Mouse (Mus musculus) left cerebral cortex, postnatal 10 days (tissue): ENCODE results near the gene Rnf113a2. TPM values are rescaled to one million over a fixed set of nuclear protein-coding genes. Genes with fewer than 3 reads are reported as not detected.

Experiments
- DNase-seq, 2 experiments: peaks; one replicate each; pipeline ENCODE4 v3.0.0; 2021 to 2022; ENCODE audit warnings: low spot score in 2 of 2, mixed read lengths in 1 of 2; ENCODE audit errors: extremely low spot score in 1 of 2
- intact Hi-C: fragments of 180-260 bp; cut with DNase I; formaldehyde crosslinking; loops from one replicate; pipeline ENCODE4 v1.15.1; 2025
- total RNA-seq, 2 experiments: library from RNA; stranded (reverse); gene quantifications; 2 replicates each; pipeline ENCODE4 v1.2.3; 2021

Gene Rnf113a2
- total RNA-seq: 10 to 100 TPM in 1 of 2 experiments, 1 to 10 TPM in 1; 8.4 to 10.7 TPM

DNA sequence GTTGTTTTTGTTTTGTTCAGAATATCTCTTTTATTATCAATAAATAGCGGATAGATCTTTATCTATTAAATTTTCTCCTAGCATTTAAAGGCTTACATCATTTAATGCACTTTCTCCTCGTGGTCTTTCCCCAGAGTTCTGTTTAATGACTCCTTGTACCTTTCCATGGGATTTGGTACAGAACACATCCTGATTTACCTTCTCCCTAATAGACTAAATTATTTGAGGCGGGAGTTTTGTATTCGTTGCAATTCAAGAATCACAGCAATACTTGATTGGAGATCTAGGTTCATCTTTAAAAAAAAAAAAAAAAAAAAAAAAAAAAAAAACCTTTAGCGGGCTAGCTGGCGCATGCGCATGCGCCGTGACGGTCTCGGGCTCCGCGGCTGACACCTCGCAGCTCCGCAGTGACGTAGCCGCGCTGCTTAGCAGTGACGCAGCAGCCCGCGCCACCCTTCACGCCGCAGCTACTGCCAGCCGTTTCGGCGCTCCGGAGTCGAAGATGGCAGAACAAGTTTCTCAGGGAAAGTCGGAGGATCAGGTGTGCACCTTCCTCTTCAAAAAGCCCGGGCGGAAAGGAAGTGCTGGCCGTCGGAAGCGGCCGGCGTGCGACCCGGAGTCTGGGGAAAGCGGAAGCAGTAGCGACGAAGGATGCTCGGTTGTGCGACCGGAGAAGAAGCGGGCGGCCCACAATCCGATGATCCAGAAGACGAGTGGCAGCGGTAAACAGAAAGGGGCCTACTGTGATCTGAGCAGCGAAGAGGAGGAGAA, at the start of gene Rnf113a2:
TSS of gene Rnf113a2 (plus strand) at position 363 of the 771 bp plus-strand sequence.
- intact Hi-C loops: no loop called here
- DNase-seq: peak; percentile 82 to 93

DNA sequence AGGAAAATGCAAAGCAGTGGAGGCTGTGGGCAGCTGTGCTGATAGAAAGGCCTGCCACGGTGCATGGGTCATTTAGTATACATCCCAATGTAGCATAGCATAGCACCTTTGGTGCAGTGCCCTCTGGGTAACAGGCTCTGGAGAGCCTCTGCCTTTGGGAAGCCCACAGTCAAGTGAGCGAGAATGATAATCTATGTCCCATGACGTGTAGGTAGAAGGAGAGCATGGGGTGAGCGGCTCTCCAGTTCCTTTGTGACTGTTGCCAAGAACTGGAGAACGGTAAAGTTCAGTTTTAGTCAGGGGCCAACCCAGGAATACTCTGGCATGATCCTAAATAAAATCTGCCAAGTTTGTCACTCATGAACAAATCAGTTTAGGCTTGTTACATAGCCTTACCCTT, 45.3 kb upstream of the Rnf113a2 start:
- intact Hi-C loops: no loop called here
- no peak for DNase-seq

DNA sequence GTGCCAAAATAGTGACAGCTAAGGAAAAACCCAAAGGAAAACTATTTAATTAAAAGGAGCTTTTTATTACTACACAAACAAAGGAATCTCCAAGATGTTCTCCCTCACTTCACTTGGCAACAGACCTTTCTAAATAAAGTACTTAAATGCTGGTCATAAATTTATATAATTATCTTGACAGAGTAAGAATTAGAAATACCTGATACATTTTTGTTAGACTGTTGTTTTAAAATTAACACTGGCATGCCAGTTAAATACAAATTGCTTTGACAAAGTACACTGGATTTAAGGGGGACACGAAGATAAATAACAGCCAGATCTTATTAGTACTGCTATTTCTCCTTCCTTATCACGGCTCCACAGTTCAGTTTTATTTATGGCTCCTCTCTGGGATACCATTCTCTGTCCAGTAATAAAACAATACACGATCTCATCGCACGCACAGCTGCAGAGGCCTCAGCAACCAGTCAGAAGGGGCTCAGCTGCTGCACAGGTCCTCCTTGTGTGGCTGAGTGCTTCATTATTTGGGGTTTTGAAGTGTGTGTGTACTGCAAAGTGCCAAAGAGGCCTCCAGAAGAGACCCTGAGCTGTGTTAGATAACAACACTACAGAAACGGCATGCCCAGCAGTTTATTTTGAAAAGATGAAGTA, 43.0 kb upstream of the Rnf113a2 start:
- no peak for DNase-seq
- intact Hi-C loops: no loop called here

DNA sequence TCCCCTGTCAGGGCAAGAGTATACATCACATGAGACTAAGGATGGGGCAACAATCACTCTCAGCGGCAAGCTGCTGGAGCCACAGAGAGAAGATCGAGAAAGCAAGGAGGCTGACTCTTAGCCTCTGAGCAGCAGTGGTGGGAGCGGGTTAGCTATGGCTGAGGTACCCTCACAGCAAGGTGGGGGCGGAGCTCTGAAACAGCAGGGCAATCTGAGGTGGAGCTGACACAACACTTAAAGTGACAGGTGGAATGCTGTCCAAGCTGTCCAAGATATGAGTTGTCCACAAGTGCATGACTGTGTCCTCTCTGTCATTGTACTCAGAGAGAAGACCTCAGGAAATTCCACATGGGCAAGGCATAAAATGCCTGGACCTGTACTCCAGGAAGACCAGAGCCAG, 34.6 kb upstream of the Rnf113a2 start:
- intact Hi-C loops: no loop called here
- no peak for DNase-seq

DNA sequence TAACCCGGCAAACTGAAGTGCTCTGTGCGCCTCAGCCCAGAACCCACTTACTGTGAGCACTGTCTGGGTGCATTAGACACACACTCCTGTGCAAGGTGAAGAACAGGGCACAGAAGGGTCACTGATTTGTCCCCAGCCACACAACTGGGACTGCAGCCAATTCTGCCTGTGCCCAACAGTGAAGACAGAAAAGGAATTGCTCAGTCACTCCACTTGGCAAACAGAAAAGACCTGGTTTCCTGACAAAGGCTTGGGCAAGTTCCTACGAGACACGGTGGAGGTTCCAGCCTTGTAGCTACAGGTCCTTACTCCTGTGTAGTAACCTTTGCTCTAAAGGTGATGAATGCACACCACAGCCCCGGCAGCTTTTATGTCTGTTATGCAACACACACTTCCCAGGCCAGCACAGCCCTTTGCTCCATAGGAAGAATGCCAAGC, 32.3 kb upstream of the Rnf113a2 start:
- no peak for DNase-seq
- intact Hi-C loops: no loop called here

DNA sequence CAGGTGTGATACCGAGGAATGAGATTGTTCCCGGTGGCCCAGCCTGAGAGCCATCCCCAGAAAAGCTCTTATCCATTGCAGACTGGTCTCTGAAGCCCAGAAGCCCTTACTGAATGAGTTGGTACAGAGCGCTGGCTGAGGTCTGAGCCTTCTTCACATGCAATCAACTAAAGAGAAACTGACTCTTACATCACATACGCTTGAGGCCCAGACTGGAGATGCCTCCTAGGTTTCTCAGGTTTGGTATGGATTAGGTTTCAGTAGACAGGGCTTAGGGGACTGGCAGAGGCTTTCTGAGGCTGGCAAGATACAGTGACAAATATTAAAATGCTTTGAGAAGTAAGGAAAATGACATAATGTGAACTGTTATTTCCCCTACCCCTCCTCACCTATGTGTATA, 31.6 kb upstream of the Rnf113a2 start:
- DNase-seq: no peak
- intact Hi-C loops: no loop called here

DNA sequence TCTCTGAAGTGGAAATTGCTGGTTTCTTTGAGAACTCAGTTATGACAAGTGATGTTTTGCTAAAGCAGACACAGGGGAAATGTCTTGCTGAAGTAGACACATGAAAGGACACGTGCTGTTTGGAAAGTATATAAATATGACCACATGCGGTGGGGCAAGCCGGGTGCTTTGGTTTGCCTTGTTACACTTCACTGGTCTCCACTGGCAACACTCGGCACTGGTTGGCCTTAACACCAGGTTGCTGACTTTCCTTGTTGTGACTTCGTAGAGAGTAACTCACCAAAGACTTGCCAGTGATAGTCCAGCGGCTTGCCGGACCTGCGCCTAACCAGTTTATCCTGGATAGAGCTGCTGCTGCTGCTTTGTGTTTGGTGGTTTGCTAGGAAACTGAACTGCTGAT, 28.9 kb upstream of the Rnf113a2 start:
- DNase-seq: no peak
- intact Hi-C loops: no loop called here

DNA sequence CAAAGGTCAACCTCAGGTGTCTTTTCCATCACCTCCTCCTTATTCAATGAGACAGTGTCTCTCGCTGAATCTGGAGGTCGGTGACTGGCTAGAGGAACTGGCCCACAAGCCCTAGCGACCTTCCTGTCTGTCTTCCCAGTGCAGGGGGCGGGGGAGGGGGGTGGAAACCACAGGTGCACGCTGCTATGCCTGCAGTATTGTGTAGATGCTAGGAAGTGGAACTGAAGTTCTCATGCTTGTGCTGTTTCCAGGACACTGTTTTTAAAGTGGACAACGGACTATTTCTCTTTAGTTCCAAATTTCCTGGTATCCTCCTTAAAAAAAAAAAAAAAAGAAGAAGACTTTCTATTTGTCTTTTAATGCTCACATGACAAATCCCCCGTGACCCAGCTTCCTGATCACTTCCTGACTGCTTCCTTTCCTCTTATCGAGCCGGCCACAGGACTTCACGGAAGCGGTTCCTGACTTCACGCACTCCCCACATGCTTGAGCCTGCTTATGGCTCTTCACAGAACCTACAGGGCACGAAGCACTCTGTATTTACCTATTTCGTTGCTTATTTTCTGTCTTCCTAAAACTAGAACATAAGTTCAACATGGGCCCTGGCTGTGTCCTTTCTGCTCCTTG, 28.1 kb upstream of the Rnf113a2 start:
- intact Hi-C loops: no loop called here
- DNase-seq: no peak

DNA sequence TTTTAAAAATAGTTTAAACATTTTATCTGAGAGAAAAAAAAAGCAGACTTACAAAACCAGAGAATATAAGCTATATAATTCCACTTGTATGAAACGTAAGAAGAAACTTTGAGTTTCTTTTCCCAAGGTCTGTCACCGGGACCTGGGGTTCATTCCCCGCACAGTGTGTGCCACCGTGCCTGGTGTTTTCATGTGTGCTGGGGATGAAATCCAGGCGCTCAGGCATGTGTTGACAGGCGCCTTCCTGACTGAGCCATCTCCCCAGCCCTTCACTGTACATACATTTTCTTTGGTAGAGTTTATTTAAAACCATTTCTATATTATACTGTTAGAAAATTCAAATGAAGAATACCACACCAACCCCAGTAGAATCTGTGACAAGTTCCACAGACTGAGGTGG, 26.7 kb upstream of the Rnf113a2 start:
- intact Hi-C loops: no loop called here
- no peak for DNase-seq

DNA sequence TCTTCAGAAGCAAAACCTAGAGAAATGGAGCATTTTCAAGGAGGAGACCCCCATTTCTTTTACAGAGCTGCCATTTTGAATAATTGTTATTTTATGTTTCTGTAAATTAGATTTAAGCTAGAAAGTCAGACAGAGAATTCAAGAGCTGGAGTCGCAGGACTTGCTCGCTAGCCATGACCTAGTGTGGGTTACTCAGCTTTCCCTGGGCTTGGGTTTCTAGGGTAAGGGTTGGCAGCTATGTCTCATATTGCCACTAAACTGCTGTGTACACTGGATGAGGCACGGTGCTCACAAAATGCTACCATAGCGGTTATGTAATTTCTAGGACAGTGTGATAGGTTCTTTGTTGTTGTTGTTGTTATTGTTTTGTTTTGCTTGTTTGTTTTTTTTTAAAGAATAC, 24.3 kb upstream of the Rnf113a2 start:
- DNase-seq: no peak
- intact Hi-C loops: no loop called here

DNA sequence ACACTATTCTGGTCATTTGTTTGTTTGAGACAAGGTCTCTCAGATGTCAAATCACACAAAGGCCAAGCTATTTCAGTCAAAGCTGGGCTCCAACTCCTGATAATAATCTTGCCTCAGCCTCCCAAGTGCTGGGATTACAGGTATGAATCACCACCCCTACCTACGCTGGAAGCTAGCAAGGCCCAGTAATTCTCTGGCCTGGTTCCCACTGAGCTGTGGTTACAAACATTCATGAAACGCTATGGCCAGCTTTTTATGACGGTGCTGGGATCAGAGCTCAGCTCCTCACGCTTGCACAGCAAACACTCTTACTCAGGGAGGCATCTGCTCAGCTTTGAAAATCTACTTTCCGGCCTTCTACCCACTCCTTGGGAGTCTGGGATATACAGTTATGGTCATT, 23.1 kb upstream of the Rnf113a2 start:
- intact Hi-C loops: no loop called here
- DNase-seq: no peak

DNA sequence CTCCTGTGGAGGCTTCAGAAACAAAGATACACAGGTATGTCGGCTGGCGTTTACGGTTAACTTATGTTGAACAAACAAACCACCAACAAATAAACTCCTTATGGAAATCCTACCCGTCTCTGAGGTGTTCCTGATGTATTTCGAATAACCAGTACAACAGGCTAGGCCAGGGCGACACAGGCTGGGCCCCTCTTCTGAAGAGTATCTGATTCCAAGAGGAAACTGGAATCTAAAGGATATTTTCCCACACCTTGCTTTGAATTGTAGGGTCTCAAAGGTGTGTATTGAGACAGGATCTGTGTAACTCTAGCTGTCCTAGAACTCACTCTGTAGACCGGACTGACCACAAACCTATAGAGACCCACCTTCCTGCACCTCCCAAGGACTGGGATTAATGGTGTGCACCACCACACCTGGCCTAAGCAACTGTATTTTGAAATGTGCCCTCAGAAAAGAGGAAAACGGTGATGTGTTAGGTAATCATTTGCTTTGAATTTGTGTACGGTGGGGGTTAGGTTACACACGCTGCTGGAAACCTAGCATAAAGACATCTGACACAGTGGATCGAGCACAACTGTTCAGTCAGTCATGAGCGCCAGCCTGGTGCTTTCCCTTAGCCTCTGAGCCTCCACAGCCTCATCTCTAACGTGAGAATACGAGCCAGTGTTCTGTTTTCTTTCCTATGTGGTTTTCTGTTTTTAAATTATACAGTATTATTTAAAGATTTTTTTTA, 19.9 kb upstream of the Rnf113a2 start:
- intact Hi-C loops: no loop called here
- DNase-seq: no peak

DNA sequence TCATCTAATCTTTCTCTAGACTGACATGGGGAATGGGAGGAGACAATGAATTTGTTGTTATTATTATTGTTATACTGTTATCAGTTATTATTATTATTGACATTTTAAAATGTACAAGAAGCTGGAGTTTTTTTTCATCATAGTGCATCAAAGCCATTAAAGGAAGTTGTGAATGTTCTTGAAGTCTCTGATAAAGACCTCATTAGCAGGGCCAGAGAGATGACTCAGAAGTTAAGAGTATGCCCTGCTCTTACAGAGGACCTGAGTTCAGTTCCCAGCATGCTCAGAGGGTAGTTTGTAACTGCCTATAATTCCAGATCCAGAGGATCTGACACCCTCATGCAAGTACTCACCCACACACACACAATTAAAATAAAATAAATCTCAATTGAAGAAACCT, 19.3 kb upstream of the Rnf113a2 start:
- intact Hi-C loops: no loop called here
- DNase-seq: no peak

DNA sequence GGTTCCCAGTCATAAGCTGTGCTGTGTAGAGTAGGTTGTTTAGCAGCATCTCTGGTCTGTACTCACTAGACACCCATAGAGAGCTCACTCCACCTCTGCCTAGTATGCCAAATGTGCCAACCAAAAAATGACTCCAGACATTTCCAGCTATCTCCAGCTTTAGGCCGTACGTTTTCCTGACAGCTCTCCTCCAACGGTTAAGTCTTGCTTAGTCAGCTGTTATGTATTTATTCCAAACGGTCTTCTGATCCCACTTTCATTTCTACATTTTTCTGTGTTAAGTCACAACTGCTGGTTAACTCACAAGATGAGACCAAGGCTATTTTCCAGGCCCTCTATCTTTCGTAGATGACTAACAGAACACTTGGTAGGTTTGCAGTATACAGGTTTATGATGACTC, 18.4 kb upstream of the Rnf113a2 start:
- intact Hi-C loops: no loop called here
- no peak for DNase-seq

DNA sequence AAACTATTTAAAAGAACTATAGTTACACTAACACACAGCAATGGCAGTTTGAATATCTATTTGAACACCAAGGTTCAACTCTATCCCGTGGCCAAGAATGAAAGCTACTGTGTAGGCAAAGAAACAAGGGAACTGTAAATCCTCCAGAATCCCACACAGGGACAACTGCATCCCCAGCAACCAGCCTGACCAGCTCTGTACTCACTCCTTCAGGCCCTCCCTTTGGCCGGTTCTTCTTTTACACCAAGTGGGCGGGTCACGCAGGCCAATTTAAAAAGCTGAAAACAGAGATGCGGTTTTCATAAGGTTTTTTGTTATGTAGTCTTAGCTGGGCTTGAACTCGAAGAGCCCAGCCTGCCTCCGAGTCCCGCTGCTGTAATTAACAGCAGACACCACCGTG, 17.9 kb upstream of the Rnf113a2 start:
- intact Hi-C loops: no loop called here
- DNase-seq: no peak

DNA sequence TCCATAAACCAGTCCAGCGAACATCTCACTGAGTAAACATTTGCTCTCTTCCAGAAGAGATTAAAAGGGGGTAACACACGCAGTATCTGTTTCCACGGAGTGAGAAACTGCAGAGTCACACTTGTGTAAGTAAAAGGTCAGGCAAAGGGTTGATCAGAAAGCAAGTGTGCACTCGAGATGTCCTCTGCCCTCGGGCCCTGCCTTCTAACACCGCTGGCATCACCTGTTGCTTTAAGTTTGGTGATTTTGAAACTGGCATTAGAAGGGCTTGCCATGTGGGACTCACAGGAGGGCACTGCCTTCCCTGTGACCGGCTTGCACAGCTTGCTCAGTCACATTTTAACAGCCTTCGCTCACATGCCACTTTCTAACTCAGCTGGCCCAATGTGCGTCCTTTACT, 17.3 kb upstream of the Rnf113a2 start:
- DNase-seq: no peak
- intact Hi-C loops: no loop called here

DNA sequence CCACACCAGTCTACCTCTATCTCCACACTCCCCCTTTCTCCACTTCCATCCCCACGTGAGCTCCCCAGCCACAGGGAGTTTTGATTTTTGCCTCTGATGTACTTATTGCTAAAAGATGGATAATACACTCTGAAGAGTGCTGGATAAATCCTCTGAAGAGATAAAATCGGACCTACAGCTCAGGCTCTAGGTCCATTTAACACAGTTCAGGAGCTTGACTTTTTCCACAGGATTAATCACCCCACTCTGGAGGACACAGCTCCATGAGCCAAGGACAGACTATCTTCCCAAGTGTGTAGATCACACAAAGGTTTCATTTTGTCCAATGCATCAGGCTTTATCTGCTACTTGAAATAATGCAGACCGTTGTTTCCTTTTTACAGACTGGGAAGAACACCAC, 16.9 kb upstream of the Rnf113a2 start:
- no peak for DNase-seq
- intact Hi-C loops: no loop called here

DNA sequence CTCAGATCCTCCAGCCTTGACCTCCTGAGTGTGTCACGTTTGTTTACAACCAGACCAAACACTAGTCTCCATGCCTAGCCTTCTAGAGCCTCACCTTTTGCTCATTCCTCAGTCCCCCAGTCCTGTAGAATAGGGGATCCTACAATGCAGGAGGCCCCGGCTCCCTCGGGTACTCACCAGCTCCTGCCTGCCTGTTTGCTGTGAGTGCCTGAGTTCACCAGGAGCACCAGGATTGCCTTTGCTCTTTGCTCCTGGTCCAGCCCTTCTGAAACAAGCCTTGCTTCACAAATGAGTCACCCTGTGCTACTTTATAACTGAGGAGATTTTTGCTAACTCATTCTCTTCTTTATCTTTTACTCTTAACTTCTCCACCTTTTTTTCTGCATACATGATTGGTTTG, 16.3 kb upstream of the Rnf113a2 start:
- intact Hi-C loops: no loop called here

DNA sequence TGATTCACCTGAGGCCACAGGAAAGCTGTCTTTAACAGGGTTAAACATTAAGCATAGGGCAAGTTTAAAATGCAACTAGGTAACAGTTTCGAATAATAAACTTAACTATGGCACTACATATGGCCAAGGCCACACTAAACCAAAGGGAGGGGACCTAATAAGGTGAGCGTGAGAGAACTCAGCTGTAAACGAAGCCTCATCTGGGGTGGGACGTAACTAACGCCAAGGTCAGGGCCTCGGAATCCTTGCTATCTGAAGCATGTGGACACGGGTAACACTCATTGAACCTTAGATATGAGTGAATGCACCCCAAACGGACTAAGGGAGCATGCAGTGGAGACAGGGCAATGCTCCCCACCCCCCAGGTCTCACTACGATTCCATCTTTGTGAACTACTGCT, 14.1 kb upstream of the Rnf113a2 start:
- no peak for DNase-seq
- intact Hi-C loops: no loop called here

More for the DNA sequence above, 16.3 kb upstream of the Rnf113a2 start:
- no peak for DNase-seq

DNA sequence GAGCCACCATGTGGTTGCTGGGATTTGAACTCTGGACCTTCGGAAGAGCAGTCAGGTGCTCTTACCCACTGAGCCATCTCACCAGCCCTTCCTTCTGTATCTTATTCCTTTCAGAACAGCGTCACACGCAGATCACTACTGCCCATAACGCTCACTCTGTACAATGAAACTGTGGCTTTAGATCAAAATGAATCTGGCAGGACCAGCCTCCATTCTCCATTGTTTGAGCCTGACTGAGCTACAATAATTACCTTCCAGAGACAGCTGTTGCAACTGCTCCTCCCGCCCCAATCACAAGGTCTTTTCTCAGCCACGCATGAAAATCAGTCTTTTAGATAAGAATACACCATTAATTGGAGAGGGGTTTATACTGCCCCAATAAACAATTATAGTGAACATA, 12.5 kb upstream of the Rnf113a2 start:
- no peak for DNase-seq

More for the DNA sequence above, 12.5 kb upstream of the Rnf113a2 start:
- intact Hi-C loops: no loop called here
